Mouse (Mus musculus): ENCODE data around the gene Stat3. TPM values are rescaled to one million over a fixed set of nuclear protein-coding genes. Genes with fewer than 3 reads are reported as not detected.

Stat3 gene
- polyA plus RNA-seq, 2 experiments = 56.1 to 65.9 TPM

DNA sequence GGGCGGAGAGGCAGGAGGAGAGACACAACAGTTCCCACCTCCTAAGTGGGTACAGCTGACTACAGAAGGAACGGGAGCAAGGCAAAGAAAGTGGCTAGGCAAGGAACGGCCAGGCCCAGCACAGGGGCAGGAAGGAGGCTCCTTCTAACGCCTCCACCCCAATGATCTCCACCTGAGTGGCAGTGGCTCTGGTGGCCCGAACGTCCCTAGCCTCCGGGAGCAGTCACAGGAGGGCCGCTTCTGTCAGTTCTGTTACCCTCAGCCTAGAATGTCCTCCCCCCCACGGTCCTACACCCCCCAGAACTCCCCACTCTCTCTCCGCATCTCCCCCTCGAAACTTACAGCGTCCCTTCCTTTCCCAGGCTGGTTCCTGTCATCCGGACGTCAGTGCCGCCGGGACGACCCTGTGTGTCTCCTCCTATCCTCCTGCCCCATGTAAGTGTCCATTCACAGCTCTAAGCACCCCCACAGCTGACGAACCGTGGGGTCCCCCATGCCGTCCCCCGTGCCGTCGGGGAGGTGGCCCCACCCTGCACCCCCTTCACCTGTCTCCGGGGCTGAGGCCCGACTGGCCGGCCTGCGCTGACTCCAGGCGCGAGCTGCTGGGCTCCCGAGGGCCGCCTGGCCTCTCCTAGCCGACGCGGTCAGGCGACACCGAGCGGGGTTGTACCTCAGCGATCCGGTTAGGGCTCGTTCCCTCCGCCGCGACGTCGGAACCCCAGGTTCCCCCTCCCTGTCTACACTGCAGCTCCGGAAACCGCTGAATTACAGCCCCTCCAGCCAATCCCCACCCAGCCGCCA is 429 bp downstream of the Stat3 start:
- Histone ChIP-seq H3K27ac (replicated peaks; ENCODE audit: low read depth, low read length) (peak overlapping the region; percentile 79), H3K9me3 (ENCODE audit: control insufficient read depth, low read length) (no peaks in the 10 kb centered on the region), H3K4me3 (replicated peaks; ENCODE audit: low read length) (peak overlapping the region; percentile 95), H3K9ac (ENCODE audit: low read depth, low read length, severe bottlenecking) (peak overlapping the region; percentile 89), H3K36me3 (ENCODE audit: control insufficient read depth, insufficient read depth, low read length) (no peaks in the 10 kb centered on the region), H3K4me1 (ENCODE audit: control insufficient read depth, insufficient read depth, low read length) (peaks cover 16% of the 10 kb centered on the region), H3K4me2 (replicated peaks; ENCODE audit: low read depth, low read length, severe bottlenecking) (peak overlapping the region; percentile 61), H3K27me3 (ENCODE audit: control insufficient read depth, insufficient read depth, low read length) (no peaks in the 10 kb centered on the region)
- under 1% methylated on average over 48 of the region's 48 CpGs for WGBS
- no peak for ATAC-seq (ENCODE audit: low FRiP score, low read depth)
- no peak for DNase-seq (ENCODE audit: low spot score)
- TF ChIP-seq POLR2A (IDR thresholded peaks at IDR 0.05; ENCODE audit: borderline replicate concordance, extremely low read depth, insufficient read depth, insufficient read length) = no peak

DNA sequence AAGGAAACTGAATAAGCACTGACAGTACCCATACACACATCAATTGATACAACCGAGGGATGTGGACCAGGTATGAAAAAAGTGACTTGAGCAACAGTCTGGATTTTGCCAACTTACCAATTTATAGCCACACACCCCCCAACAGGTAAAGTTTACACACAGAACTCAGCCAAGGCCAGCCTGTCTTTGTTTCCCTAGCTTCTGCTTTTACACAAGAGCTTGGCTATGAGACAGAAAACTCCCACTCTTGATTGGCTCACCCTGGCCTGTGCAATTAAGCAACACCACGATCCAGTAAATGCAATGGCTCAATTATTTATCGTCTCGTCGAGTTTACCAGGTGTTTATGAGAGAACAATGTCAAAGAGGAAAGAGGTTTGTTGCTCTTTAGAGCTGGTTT is 1.2 kb downstream of the Stat3 start:
- Histone ChIP-seq H3K27ac (replicated peaks; ENCODE audit: low read depth, low read length) (no peak overlapping the region), H3K9ac (ENCODE audit: low read depth, low read length, severe bottlenecking) (no peak overlapping the region), H3K36me3 (ENCODE audit: control insufficient read depth, insufficient read depth, low read length) (no peaks in the 10 kb centered on the region), H3K4me2 (replicated peaks; ENCODE audit: low read depth, low read length, severe bottlenecking) (peak overlapping the region; percentile 61), H3K4me3 (replicated peaks; ENCODE audit: low read length) (peak overlapping the region; percentile 95), H3K4me1 (ENCODE audit: control insufficient read depth, insufficient read depth, low read length) (peaks cover 16% of the 10 kb centered on the region), H3K9me3 (ENCODE audit: control insufficient read depth, low read length) (no peaks in the 10 kb centered on the region), H3K27me3 (ENCODE audit: control insufficient read depth, insufficient read depth, low read length) (no peaks in the 10 kb centered on the region)
- TF ChIP-seq POLR2A (IDR thresholded peaks at IDR 0.05; ENCODE audit: borderline replicate concordance, extremely low read depth, insufficient read depth, insufficient read length) = no peak
- WGBS = 11% methylated on average over 5 of the region's 5 CpGs
- no peak for ATAC-seq (ENCODE audit: low FRiP score, low read depth)
- DNase-seq (ENCODE audit: low spot score) = no peak

DNA sequence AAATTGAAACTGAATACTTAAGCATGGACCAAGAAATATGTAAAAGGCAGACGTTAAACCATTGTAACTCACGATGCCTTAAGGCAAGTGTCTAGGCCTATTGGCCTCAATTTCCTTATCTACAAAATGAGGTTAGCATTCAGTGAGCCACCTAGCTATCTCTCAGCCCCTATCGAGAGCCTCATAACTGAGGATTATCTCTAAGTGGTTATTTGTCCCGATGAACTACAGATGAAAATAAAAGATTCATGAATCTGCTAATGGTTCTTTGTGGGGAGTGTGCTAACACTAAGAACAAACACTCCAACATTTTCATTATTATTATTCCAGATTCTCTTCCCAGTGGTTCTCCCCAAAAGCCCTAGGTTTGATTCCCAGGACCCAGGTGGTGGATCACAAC is 2.0 kb downstream of the Stat3 start:
- WGBS = 67% methylated on average over 4 of the region's 4 CpGs
- no peaks in the 10 kb centered on the region for H3K9me3 ChIP-seq (ENCODE audit: control insufficient read depth, low read length)
- H3K9ac ChIP-seq (ENCODE audit: low read depth, low read length, severe bottlenecking) = no peak overlapping the region
- H3K27ac ChIP-seq (replicated peaks; ENCODE audit: low read depth, low read length) = no peak overlapping the region
- ATAC-seq (ENCODE audit: low FRiP score, low read depth) = no peak
- no peaks in the 10 kb centered on the region for H3K36me3 ChIP-seq (ENCODE audit: control insufficient read depth, insufficient read depth, low read length)
- peaks cover 16% of the 10 kb centered on the region for H3K4me1 ChIP-seq (ENCODE audit: control insufficient read depth, insufficient read depth, low read length)
- no peak for TF ChIP-seq POLR2A (IDR thresholded peaks at IDR 0.05; ENCODE audit: borderline replicate concordance, extremely low read depth, insufficient read depth, insufficient read length)
- H3K27me3 ChIP-seq (ENCODE audit: control insufficient read depth, insufficient read depth, low read length) = no peaks in the 10 kb centered on the region
- H3K4me2 ChIP-seq (replicated peaks; ENCODE audit: low read depth, low read length, severe bottlenecking) = peak overlapping the region; percentile 61; the same call in 1 of the 2 replicates
- H3K4me3 ChIP-seq (replicated peaks; ENCODE audit: low read length) = no peak overlapping the region
- DNase-seq (ENCODE audit: low spot score) = no peak

DNA sequence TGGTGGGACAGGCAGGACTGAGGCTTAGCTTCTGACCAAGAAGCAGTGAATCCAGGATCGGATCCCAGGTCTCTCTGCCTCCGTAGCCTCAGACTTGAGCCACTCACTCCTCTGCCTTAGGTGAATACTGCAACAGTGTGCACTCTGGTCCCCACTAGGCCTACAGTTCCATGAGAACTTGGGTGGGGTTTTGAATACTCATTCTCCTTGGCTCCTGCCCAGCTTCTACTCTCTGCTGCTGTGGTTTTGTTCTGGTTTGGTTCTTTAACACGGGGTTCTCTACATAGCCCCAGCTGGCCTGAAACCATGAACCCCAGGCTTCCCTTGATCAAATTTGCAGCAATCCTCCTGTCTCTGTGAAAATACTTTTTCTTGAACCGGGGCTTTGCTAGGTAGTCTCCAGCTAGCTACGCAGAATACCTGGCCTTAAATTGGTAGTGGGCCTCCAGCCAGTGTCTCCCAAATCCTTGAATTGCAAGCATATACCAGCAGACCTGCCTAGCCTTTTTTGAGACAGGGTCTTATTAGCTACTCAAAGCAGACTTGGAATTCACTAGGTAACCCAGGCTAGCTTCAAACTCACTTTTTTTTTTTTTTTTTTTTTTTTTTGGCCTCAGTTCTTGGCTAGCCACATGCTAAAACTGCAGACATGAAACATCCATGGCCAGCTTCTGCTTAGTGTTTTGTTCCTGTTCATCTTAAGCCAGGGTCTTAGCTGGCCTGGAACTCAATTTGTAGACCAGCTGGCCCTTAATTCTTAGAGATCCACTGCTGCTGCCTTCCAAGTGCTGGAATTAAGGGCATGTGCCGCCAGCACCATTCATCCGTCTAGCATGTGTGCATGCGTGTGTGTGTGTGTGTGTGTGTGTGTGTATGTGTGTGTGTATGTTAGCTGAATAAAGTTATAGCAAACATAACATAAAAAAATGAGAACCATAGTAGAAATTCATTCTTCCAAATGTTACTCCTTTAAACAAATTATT is 3.7 kb downstream of the Stat3 start:
- DNase-seq (ENCODE audit: low spot score) (peak; percentile 26), ATAC-seq (ENCODE audit: low FRiP score, low read depth) (no peak)
- no peak overlapping the region for H3K4me3 ChIP-seq (replicated peaks; ENCODE audit: low read length)
- no peak overlapping the region for H3K9ac ChIP-seq (ENCODE audit: low read depth, low read length, severe bottlenecking)
- H3K9me3 ChIP-seq (ENCODE audit: control insufficient read depth, low read length) = no peaks in the 10 kb centered on the region
- H3K4me2 ChIP-seq (replicated peaks; ENCODE audit: low read depth, low read length, severe bottlenecking) = no peak overlapping the region
- no peaks in the 10 kb centered on the region for H3K27me3 ChIP-seq (ENCODE audit: control insufficient read depth, insufficient read depth, low read length)
- WGBS = 81% methylated on average over 8 of the region's 8 CpGs
- peaks cover 23% of the 10 kb centered on the region for H3K4me1 ChIP-seq (ENCODE audit: control insufficient read depth, insufficient read depth, low read length)
- H3K36me3 ChIP-seq (ENCODE audit: control insufficient read depth, insufficient read depth, low read length) = peaks cover 2% of the 10 kb centered on the region; the same call in 1 of the 2 replicates
- no peak overlapping the region for H3K27ac ChIP-seq (replicated peaks; ENCODE audit: low read depth, low read length)
- no peak for TF ChIP-seq POLR2A (IDR thresholded peaks at IDR 0.05; ENCODE audit: borderline replicate concordance, extremely low read depth, insufficient read depth, insufficient read length)
